Mouse (Mus musculus) kidney, postnatal 0 days (tissue): ENCODE measurements around the gene Armh1. TPM values are rescaled to one million over a fixed set of nuclear protein-coding genes. Genes with fewer than 3 reads are reported as not detected.
A peak's percentile ranks its signal among the peaks of the same experiment; 100 is the strongest.

Source experiments
- ATAC-seq: fragments of 200-750 bp; cut with Nextera tagmentation; replicated peaks from 2 replicates; pipeline ENCODE4 v1.8.0; 2017; ENCODE audit warnings: low read depth, moderate number of reproducible peaks, moderate TSS enrichment, moderate library complexity; ENCODE audit not compliant: low FRiP score
- DNase-seq: peaks from one replicate; pipeline ENCODE4 v3.0.0-alpha.2; 2016; ENCODE audit warnings: low spot score
- H3K27ac ChIP-seq: fragments of 300-500 bp; sonication (generic); 2 replicates; pipeline ENCODE4 v1.5.1; 2014; ENCODE audit warnings: mild to moderate bottlenecking
- H3K27me3 ChIP-seq: fragments of 300-500 bp; sonication (generic); 2 replicates; pipeline ENCODE4 v1.6.1; 2014; ENCODE audit warnings: low read length, mixed read lengths; ENCODE audit not compliant: insufficient read depth
- H3K36me3 ChIP-seq: fragments of 300-500 bp; sonication (generic); 2 replicates; pipeline ENCODE4 v1.6.1; 2014; ENCODE audit warnings: low read length, mixed read lengths; ENCODE audit not compliant: insufficient read depth
- H3K4me1 ChIP-seq: fragments of 300-500 bp; sonication (generic); replicated peaks from 2 replicates; pipeline ENCODE4 v1.6.1; 2014; ENCODE audit warnings: antibody characterized with exemption, low read length, mixed read lengths; ENCODE audit not compliant: insufficient read depth
- H3K4me2 ChIP-seq: fragments of 300-500 bp; sonication (generic); 2 replicates; pipeline ENCODE4 v1.6.1; 2014; ENCODE audit warnings: mild to moderate bottlenecking, low read length, moderate library complexity, mixed read lengths
- H3K4me3 ChIP-seq: fragments of 300-500 bp; sonication (generic); replicated peaks from 2 replicates; pipeline ENCODE4 v1.5.1; 2014; ENCODE audit warnings: low read depth, low read length
- H3K9ac ChIP-seq: fragments of 300-500 bp; sonication (generic); 2 replicates; pipeline ENCODE4 v1.6.1; 2014; ENCODE audit warnings: low read depth, low read length
- H3K9me3 ChIP-seq: fragments of 300-500 bp; sonication (generic); replicated peaks from 2 replicates; pipeline ENCODE4 v1.6.1; 2016; ENCODE audit warnings: low read length, inconsistent platforms, mixed read lengths
- CTCF ChIP-seq: IDR thresholded peaks from 2 replicates; pipeline ENCODE4 v1.5.1; 2016; ENCODE audit warnings: antibody characterized with exemption, low read depth, mild to moderate bottlenecking, moderate library complexity
- WGBS: fragments of 180-500 bp; shearing (Covaris S2); extraction: QIAGEN DNeasy Blood & Tissue Kit; methylation state at CpG from one replicate; pipeline ENCODE4 v1.1.7; 2014; 5-methylcytosine and 5-hydroxymethylcytosine counted together
- polyA plus RNA-seq: library from polyadenylated mRNA; unstranded; fragments of >200 nt; fragmentation: Nextera tagmentation; extraction: Ambion mirVana; gene quantifications from 2 replicates; pipeline ENCODE4 v1.2.1, GENCODE M21; 2015

The Armh1 gene
- polyA plus RNA-seq, 1 experiment from 2014 or later: 0.18 TPM

DNA sequence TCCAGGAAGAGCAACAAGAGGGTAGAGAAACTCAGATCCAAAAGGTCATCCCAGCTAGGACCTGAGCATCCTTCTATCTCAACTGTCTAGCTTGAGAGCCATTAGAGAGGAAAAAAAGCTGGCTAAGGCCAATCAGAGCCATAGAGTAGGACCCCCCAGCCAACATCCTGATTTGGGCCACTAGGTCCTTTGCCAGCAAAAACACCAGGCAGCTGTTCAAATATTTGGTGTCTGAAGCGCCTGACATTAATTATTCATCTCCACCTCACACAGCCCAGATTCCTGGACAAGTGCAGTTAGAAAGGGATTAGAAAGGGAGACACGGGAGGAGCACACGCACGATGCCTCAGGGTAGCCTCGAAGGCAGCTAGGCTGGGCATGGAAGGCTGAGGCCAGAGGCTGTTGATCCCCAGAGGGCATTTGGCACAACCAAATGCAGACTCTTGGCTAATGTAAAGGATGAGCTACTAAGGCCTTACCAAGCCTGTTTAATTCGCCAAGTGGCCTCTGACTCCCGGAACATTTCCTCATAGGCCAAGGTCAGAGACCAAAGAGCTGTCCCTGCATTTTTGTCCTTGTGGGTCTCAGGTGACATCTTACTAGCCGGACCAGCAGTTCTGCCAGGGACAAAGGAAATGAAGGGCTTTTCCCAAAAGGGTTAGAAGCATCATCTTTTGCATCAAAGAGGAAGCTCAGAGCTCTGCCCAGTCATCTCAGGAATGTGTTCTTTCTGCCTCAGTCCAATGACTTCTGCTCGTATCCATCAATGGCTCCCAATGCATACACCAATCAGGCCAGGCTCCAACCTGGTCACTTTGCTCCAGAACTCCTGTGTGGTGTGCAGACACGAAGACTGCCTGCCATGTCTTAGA lies 26.7 kb upstream of the Armh1 start:
- Histone ChIP-seq H3K9ac (no peak overlapping the region), H3K27me3 (no peaks in the 10 kb centered on the region), H3K36me3 (peaks cover 58% of the 10 kb centered on the region), H3K4me1 (no peaks in the 10 kb centered on the region; the same call in 1 of the 2 replicates), H3K4me3 (no peak overlapping the region), H3K27ac (no peak overlapping the region), H3K9me3 (no peaks in the 10 kb centered on the region; the same call in 1 of the 2 replicates), H3K4me2 (no peak overlapping the region)
- ATAC-seq: no peak
- WGBS: 76% methylated on average over 10 of the region's 10 CpGs
- DNase-seq: no peak
- no peak for TF ChIP-seq CTCF

DNA sequence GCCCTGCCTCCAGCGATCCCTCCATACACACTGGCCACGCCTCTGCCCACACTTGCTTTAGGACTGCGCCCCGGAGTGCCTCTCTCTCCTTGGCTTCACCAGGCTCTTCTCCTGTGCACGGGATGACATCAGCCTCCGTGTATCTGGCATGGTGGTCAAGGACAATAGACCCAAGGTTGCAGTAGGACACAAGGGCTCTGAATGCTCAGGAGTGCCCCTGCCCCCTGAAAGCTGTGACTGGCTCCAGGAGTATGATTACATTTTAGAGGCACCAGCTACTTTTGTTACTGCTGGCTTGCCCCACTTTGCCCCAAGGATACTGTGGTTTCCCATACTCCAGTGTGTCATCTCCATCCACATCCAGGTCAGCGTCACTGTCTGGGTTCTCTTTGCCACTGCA lies 25.8 kb upstream of the Armh1 start:
- H3K4me2 ChIP-seq: no peak overlapping the region
- WGBS: 86% methylated on average over 7 of the region's 7 CpGs
- H3K4me1 ChIP-seq: no peaks in the 10 kb centered on the region; the same call in 1 of the 2 replicates
- no peak for TF ChIP-seq CTCF
- no peaks in the 10 kb centered on the region for H3K27me3 ChIP-seq
- ATAC-seq (no peak), DNase-seq (no peak)
- H3K9ac ChIP-seq: no peak overlapping the region
- H3K4me3 ChIP-seq: no peak overlapping the region
- no peak overlapping the region for H3K27ac ChIP-seq
- peaks cover 61% of the 10 kb centered on the region for H3K36me3 ChIP-seq
- H3K9me3 ChIP-seq: no peaks in the 10 kb centered on the region; the same call in 1 of the 2 replicates

- no peaks in the 10 kb centered on the region for H3K27me3 ChIP-seq
- no peaks in the 10 kb centered on the region; the same call in 1 of the 2 replicates for H3K9me3 ChIP-seq
- ATAC-seq: no peak
- DNase-seq: no peak
- TF ChIP-seq CTCF: no peak
- no peaks in the 10 kb centered on the region; the same call in 1 of the 2 replicates for H3K4me1 ChIP-seq
- H3K4me2 ChIP-seq: no peak overlapping the region
- H3K9ac ChIP-seq: no peak overlapping the region
- H3K27ac ChIP-seq: no peak overlapping the region
- H3K36me3 ChIP-seq: peaks cover 64% of the 10 kb centered on the region
- 44% methylated on average over 13 of the region's 13 CpGs for WGBS
- no peak overlapping the region for H3K4me3 ChIP-seq
Measured at GRCm38 (mm10) chr4:117277021-117277420, 25.1 kb upstream of the Armh1 start.

DNA sequence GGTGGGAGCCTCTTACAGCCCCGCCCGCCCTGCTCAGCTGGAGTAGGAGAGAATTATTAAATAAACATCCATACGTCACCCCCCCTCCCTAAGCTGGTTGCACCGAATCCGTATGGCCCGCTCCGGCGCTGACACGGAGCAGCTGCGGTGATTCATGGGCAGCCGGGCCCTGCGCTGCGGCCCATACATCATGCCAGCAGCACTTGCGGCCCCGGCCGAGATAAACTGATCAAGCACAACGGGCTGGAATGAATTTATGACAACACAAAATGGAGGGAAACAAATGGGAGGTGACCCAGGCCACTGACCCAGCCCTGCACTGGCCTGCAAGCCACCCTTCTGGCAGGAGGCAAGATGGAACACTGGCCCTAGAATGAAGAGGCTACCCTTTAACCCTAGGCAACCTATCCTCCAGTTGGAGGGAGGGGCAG lies 24.4 kb upstream of the Armh1 start:
- ATAC-seq (peak; percentile 38), DNase-seq (peak; percentile 36)
- H3K36me3 ChIP-seq: peaks cover 57% of the 10 kb centered on the region
- no peak overlapping the region for H3K9ac ChIP-seq
- H3K27me3 ChIP-seq: no peaks in the 10 kb centered on the region
- no peak overlapping the region for H3K4me3 ChIP-seq
- TF ChIP-seq CTCF: no peak
- H3K4me1 ChIP-seq: no peaks in the 10 kb centered on the region; the same call in 1 of the 2 replicates
- no peaks in the 10 kb centered on the region; the same call in 1 of the 2 replicates for H3K9me3 ChIP-seq
- 27% methylated on average over 17 of the region's 17 CpGs for WGBS
- no peak overlapping the region for H3K27ac ChIP-seq
- no peak overlapping the region for H3K4me2 ChIP-seq

DNA sequence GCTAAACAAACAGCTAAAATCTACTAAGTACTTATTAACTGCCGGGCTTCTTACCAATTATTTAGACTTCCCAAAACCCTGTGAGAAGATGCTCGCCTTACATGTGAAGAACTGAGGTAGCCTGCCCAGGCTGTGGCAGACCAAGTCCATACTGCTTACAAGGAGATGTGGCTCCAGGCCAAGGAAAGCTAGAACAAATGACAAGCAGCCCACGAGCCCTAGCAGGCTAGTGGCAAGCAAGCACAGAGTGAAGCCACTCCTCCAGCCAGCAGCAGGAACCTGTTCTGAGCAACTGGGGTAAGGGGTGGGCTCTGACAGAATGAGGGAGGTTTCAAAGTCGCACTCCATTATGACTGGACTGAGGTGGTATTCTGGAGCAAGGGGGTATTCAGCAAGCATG lies 22.8 kb upstream of the Armh1 start:
- ATAC-seq: no peak
- WGBS: 92% methylated on average over 4 of the region's 4 CpGs
- peaks cover 53% of the 10 kb centered on the region for H3K36me3 ChIP-seq

GRCm38 (mm10) chr4:117272459-117272858 lies 20.5 kb upstream of the Armh1 start:
- no peak for ATAC-seq
- Histone ChIP-seq H3K36me3 (peaks cover 34% of the 10 kb centered on the region), H3K9me3 (no peaks in the 10 kb centered on the region; the same call in 1 of the 2 replicates), H3K27ac (no peak overlapping the region), H3K9ac (no peak overlapping the region), H3K4me3 (no peak overlapping the region), H3K27me3 (no peaks in the 10 kb centered on the region), H3K4me2 (no peak overlapping the region), H3K4me1 (no peaks in the 10 kb centered on the region; the same call in 1 of the 2 replicates)
- TF ChIP-seq CTCF: no peak
- 23% methylated on average over 12 of the region's 12 CpGs for WGBS
- no peak for DNase-seq

More for the DNA sequence above, 22.8 kb upstream of the Armh1 start:
- no peak for DNase-seq
- Histone ChIP-seq H3K27me3 (no peaks in the 10 kb centered on the region), H3K9ac (no peak overlapping the region), H3K4me2 (no peak overlapping the region), H3K4me3 (no peak overlapping the region), H3K4me1 (no peaks in the 10 kb centered on the region; the same call in 1 of the 2 replicates), H3K9me3 (no peaks in the 10 kb centered on the region; the same call in 1 of the 2 replicates), H3K27ac (no peak overlapping the region)
- no peak for TF ChIP-seq CTCF
